Mouse (Mus musculus) liver (tissue): ENCODE measurements around the gene 1700067P10Rik.

Experiments
- DNase-seq: peaks from one replicate; pipeline ENCODE4 v3.0.0-alpha.2; 2020; ENCODE audit warnings: mixed read lengths

1700067P10Rik gene

DNA sequence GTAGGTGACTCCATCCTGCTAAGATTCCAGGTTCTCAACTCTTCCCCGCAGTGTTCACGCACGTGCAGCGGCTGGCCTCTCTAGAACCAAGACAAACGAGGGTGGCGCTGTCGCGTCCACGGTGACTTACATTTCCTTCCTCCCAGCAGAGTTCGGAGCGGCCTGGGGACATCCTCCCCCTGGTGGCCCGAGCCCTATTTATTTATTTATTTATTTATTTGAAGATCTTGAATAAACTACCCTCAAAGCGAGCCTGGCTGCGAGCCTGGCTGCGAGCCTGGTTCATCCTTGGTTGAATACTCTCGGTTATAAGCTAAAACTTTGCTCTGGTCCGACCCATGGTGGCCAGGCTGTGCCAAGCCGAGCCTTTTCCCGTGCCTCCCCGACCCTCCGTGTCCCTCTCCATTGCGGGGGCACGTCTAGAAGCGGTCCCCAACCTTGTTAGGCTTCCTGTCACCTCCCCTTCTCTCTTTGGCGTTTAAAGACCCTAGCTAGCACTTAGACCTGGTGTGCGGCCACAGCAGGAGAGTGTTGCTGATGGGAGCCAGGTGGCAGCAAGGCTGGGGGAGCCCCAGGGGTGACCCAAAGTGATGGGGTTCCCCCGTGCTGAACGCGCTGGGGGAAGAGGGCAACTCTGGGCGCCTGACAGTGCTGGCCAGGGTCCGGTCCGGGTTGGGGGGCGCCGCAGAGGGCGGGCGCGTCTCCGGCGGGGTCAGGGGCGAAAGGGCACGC lies 8.1 kb downstream of the 1700067P10Rik start:
- peak; percentile 50 for DNase-seq

DNA sequence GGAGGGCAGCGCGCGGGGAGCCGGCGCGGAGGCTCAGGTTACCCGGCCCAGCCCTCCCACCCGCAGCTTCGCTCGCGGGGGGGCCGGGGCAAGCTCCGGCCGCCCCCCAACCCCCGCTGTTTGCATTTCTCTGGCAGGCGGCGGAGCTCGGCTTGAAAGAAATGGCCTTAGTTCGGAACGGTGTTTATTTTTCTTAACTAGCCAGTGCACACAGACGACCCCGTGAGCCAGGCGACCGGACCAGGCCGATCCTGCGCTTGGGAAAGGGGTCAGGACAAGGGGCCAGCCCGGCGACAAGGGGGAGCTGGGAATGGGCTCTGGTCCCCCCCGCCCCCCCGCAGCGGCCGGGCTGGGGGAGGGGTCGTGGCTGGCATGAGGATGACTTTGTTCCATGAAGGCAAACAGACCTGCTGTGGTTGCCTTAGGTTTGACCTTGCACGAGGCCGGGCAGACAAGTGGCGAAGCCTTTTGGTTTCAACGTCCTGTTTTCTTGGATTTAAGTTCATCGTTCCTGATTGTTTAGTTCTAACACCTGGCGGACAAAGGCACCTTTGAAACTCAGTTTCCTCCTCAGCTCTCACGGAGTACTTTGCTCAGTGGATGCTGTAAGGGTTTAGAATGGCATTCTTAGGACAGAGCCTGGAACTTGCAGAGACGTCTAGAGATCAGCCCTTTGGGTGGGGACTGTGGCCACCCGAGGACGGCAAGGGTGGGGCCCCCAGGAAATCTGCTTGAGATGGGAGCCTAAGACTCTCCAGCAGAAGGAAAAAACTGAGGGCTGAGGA lies 8.8 kb downstream of the 1700067P10Rik start:
- DNase-seq, result peak; percentile 59

DNA sequence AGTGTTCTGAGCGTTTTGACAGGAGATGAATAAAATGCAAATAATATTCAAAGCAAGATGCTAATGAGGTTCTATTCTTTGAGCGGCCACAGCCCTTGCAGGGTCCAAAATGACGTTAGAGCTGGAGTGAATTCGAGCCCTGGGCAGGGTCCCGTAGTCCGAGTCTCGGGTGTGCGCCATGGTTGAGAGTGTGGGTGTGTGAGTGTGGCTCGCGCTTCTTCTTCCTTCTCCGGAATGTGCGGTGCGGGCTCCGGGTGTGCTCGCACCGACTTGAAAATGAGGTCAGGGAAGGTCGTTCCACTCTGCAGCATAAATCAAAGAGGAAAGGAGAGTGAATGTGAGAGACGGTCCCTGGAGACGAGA lies 9.4 kb downstream of the 1700067P10Rik start:
- no peak for DNase-seq

DNA sequence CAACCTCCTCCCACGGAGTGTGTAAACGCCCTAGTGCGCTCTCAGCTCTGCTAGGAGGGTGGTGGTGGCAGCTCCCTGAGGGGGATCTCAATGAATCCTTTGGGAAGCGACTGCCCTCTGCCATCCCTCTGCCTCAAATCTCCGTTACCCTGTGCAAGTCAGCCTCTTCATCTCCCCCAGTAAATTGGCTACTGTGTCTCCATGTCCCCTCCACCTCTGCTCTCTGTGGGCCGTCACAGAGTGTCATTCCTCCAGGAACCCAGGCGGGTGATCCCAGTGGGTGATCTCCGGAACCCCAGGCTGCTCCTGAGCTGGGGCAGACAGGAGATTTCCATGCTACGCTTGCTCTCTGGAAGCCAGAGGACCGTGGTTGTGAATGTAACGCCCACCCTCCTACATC lies 10.2 kb downstream of the 1700067P10Rik start:
- no peak for DNase-seq

DNA sequence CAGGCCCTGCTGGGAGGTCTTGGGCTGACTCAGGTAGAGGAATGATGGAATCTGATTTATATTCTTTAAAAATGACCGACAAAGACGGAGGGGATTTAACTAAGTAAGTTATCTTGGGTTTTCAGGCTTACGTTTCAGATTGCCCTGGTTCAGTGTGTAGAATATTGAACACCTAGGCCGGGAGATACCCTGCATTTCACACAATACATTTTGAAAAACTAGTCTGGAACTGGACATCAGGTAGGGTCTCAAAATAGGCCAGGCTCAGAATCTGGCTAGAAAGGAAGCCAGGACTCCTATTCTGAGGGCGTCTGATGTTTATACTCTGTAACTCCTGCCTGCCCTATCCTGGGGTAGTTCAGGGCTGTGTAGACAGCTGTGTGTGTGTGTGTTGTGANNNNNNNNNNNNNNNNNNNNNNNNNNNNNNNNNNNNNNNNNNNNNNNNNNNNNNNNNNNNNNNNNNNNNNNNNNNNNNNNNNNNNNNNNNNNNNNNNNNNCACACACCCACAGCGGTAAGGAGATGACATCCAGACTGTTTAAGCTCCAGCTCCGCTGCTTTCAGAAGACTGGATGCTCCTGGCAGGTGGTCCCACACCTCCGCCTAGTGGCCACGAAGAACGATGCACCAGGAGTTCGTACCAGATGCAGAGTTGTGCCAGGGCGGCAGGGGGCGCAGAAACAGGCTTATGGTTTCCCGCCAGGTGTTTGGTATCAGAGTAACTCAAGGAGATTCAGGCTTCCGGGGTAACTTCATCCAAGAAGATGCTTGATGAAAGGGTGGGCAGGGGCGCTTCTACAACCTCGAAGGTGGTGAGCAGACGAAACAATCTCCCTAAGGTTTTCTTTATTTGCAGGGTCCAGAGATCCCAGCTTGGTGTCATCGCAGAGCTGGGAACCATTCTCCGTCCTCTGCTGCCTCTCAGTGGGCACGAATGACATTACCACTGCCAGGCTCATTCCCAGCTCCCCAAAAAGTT lies 11.6 kb downstream of the 1700067P10Rik start:
- DNase-seq, result peak; percentile 81

DNA sequence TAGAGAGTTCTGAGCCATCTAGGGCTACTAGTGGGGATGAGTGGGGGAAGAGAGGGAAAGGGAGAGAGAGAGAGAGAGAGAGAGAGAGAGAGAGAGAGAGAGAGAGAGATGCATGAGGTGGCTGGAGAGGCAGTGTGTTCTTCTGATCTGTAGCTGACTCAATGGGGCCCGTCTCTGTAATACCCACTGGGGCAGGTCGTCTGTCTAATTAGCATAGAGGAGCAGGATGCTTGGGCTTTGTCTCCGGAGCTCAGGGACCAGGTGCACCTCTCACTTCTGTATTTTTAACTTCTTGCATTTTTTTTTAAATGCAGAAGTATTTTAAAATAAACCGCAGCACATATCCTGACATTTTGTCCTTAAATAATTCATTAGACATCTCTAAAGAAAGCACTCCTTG lies 18.2 kb downstream of the 1700067P10Rik start:
- no peak for DNase-seq

DNA sequence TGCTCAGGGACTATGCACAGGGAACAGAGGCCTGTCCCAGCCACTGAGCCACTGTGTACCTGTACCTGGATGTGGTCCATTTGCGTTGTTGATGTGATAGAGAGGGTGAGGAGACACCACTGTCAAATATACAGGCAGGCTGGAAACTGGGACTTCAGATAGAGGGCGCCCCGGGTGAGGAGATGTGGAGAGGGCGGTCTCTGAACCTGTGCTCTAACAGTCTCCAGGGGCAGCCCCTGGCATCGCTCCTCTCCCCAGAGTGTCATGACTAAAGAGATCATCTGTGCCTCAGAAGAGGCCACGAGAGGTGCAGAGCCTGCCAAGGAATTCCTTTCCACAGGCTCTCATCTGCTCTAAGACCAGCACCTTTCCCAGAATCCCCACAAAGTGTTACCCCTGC lies 18.7 kb downstream of the 1700067P10Rik start:
- DNase-seq, result no peak

DNA sequence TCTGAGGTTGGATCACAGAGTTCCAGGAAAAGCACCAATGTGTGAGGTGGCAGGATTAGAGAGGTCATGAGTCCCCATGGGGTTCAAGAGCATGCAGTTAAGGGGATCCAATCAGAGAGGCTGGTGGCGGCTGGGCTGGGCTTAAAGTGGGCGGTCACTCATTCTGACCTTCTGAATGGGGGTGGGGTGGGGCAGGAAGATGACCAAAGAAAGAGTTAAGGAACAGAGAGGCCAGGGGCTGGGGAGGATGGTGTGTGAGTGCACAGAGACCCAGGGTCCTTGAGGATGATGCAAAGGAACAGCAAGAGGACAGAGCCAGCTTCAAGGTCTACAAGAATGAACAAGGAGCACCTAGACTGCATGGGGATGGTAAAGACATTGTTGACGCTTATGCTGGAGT lies 19.4 kb downstream of the 1700067P10Rik start:
- DNase-seq, result no peak

DNA sequence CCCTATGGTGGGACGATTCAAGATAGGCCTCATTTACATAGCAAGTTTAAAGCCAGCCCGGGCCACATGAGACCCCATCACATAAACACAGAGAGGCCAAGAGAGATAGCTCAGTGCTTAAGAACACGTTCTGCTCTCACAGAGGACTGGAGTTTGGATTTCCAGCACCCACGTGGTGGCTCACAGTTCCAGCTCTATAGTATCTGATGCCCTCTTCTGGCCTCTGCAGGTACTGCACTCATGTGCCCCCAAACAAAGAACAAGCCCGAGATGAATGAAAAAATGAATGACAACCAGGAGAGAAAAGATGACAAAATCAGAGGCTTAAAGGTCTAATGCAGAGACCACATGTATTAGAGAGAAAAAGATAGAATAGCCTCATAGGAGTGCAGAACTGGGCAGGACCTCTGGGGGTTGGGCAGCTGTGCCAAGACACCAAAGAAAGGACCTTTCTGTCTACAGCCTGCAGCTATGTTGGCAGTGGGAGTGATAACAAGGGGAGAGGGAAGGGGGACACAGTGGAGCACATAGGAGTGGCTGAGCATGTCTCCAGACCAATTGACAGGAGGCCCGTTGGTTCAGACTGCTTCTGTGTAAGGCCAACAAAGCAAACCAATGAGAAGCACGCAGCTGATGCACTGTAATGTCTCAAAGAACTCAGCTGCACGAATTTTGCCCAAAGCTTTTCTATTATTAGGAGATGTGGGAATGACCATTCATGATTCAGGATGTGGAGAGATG lies 21.6 kb downstream of the 1700067P10Rik start:
- peak; percentile 43 for DNase-seq

DNA sequence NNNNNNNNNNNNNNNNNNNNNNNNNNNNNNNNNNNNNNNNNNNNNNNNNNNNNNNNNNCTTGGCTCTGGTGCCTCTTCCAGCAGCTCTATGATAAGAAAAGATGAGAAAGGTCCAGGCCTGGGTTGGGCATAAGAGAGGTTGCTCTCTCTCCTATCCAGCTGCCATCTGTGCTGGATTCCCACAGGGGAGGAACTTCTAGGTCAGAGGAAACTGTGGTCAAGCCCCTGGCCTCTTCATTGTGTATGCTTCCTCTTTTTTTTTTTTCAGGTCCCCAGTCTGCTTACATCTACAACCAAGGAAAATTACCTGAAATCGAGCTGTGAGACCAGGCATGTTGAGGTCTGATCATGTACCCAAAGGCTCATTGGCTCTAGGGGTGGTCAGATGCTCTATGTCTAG lies 29.5 kb downstream of the 1700067P10Rik start:
- no peak for DNase-seq

DNA sequence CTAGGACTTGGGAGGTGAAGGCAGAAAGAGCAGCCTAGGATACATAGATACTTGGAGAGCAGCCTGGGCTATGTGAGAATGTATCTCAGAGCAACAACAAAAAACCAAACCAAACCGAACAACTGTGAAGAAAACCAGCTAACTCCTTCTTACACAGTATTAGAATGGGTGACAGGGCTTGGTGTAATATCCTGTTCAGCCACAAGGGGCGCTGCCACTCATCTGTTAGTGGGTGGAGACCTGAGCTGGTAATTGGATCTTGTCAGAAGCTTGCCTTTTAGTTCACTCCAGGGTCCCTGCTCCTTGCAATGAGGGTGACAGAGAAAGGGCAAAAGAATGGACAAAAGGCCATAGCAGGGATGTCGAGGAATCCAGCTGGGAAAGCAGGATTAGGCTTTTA lies 30.5 kb downstream of the 1700067P10Rik start:
- peak; percentile 79 for DNase-seq

DNA sequence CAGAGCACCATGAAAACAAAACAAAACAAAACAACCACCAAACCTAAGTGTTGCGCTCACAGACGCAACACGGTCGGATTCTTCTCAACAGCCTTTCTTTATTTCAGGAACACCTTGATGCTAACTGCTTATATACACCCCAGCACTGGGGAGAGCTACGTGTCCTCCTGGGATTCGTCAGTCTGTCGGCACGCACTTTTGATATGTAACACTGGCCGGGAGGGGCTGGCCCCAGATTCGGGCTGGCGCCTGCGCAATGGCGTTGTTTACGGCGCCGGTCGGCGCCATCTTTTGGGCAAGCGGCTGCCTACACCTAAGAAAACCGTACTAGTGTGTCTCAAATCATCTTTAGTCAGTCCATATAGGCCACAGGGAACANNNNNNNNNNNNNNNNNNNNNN lies 31.3 kb downstream of the 1700067P10Rik start:
- DNase-seq, result no peak

DNA sequence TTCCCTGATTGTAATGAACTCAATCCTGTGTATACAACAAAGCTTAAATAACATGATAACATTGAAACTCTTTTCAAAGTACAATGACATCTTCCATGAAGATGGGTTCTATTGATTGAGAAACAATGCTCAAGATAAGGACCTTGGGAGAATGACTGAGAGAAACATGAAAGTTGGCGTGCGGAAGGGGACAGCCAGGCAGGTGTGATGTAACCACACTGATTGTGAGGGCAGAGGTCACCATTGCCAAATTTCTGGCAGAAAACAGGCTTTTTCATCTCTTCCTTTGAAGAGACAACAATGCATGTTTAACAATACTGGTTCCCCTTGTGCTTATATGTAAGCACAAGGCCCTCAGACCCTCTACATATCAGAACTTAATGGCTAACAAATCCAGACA lies 43.7 kb downstream of the 1700067P10Rik start:
- no peak for DNase-seq
